Mouse (Mus musculus): ENCODE data around the gene Zxdb. TPM values are rescaled to one million over a fixed set of nuclear protein-coding genes. Genes with fewer than 3 reads are reported as not detected.

The Zxdb gene
- polyA plus RNA-seq, 1 experiment from 2014 or later: 2.7 TPM

DNA sequence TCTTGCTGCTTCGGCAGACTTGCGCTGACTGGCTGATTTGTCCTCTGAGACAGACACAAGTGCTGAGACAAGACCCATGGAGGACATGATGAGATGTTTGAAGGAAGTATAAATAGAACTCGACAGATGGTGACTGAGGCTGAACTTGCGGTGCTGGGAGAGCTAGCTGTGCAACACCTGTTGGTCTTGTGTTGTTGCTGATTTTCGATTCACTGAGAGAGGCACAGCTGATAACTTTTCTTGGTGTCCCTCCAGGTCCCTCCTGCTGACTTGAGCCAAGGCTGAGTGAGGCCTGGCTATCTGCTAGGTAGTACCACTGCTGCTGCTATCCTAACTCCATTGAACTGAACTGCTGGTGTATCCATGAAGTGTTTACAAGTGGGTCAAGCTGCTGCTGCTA, 29.4 kb downstream of the Zxdb start:
- no peaks in the 10 kb centered on the region for H3K36me3 ChIP-seq (ENCODE audit: control insufficient read depth, insufficient read depth, low read length)
- H3K27ac ChIP-seq (ENCODE audit: low read depth, low read length): no peak overlapping the region
- DNase-seq (ENCODE audit: low spot score): no peak
- 85% methylated on average over 5 of the region's 5 CpGs for WGBS
- H3K4me1 ChIP-seq (ENCODE audit: control insufficient read depth, insufficient read depth, low read length): no peaks in the 10 kb centered on the region
- no peaks in the 10 kb centered on the region for H3K9me3 ChIP-seq (replicated peaks; ENCODE audit: control insufficient read depth, low read length)
- no peak for ATAC-seq
- no peak overlapping the region for H3K9ac ChIP-seq (ENCODE audit: low read length)
- no peaks in the 10 kb centered on the region for H3K27me3 ChIP-seq (replicated peaks; ENCODE audit: control insufficient read depth, insufficient read depth, low read length)
- no peak overlapping the region for H3K4me3 ChIP-seq (ENCODE audit: low read depth, low read length)
- no peak overlapping the region for H3K4me2 ChIP-seq (ENCODE audit: low read length)

DNA sequence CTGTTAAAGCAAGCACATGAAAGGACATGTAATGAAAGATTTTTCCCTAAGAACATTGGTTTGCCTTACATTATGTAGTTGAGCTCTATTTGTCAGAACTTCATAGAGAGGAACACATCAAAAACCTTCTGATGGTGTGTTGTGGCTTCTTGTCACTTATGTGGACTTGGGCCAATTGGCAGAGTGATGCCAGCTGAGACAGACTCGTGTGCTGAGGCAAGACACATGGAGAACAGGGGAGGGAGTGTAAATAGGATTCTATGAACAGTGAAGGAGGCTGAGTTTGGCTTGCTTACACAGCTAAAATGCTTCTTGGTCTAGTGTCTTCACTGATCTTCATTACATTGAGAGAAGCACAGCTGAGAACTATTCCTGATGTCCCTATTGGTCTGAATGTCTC, 35.6 kb downstream of the Zxdb start:
- no peaks in the 10 kb centered on the region for H3K36me3 ChIP-seq (ENCODE audit: control insufficient read depth, insufficient read depth, low read length)
- no peaks in the 10 kb centered on the region for H3K4me1 ChIP-seq (ENCODE audit: control insufficient read depth, insufficient read depth, low read length)
- no peak overlapping the region for H3K4me3 ChIP-seq (ENCODE audit: low read depth, low read length)
- ATAC-seq: no peak
- no peak overlapping the region for H3K4me2 ChIP-seq (ENCODE audit: low read length)
- DNase-seq (ENCODE audit: low spot score): no peak
- no peak overlapping the region for H3K9ac ChIP-seq (ENCODE audit: low read length)
- no peaks in the 10 kb centered on the region for H3K9me3 ChIP-seq (replicated peaks; ENCODE audit: control insufficient read depth, low read length)
- 27% methylated on average over 1 of the region's 1 CpGs for WGBS
- H3K27ac ChIP-seq (ENCODE audit: low read depth, low read length): no peak overlapping the region
- H3K27me3 ChIP-seq (replicated peaks; ENCODE audit: control insufficient read depth, insufficient read depth, low read length): no peaks in the 10 kb centered on the region

DNA sequence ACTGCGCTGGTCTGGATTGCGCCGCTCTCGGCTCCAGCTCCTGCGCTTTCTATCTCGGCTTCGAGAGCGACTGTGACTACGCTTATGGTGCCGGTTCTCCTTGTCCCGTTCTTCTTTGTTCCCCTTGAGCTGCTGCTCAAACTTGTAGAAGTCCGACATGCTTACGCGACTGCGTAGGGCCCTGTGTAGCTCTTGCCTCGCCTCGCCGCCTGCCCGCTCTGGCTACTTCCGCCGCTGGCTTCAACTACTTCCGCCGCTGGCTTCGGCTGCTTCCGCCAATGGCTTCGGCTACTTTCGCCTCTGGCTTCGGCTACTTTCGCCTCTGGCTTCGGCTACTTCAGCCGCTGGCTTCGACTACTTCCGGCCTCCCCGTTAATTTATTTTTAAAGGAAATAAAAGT, 49.5 kb downstream of the Zxdb start:
- no peak for ATAC-seq
- Histone ChIP-seq H3K4me1 (ENCODE audit: control insufficient read depth, insufficient read depth, low read length) (no peaks in the 10 kb centered on the region), H3K27ac (ENCODE audit: low read depth, low read length) (no peak overlapping the region), H3K27me3 (replicated peaks; ENCODE audit: control insufficient read depth, insufficient read depth, low read length) (no peaks in the 10 kb centered on the region), H3K9ac (ENCODE audit: low read length) (no peak overlapping the region), H3K4me2 (ENCODE audit: low read length) (no peak overlapping the region), H3K9me3 (replicated peaks; ENCODE audit: control insufficient read depth, low read length) (no peaks in the 10 kb centered on the region), H3K4me3 (ENCODE audit: low read depth, low read length) (no peak overlapping the region), H3K36me3 (ENCODE audit: control insufficient read depth, insufficient read depth, low read length) (no peaks in the 10 kb centered on the region)
- no peak for DNase-seq (ENCODE audit: low spot score)
- 95% methylated on average over 34 of the region's 34 CpGs for WGBS

Other genes with a start within 250 kb of the Zxdb start
- gene Maged1, start 182.4 kb upstream of the Zxdb start, polyA plus RNA-seq (2014; fragmentation: Nextera tagmentation; extraction: Ambion mirVana): 1,111 and 1,161 TPM in 2 replicates
- gene Gspt2, start 88.5 kb upstream of the Zxdb start, polyA plus RNA-seq (2014; fragmentation: Nextera tagmentation; extraction: Ambion mirVana): 10.3 and 12.1 TPM in 2 replicates

Data from forebrain, embryonic 14.5 days (tissue).